Mouse (Mus musculus) embryonic facial prominence, embryonic 10.5 days (tissue): Measurements from ENCODE around the gene Cct3. TPM values are rescaled to one million over a fixed set of nuclear protein-coding genes. Genes with fewer than 3 reads are reported as not detected.
"Not testable (repeated sequence)": the region's sequence is repeated elsewhere in the genome, so short reads cannot be mapped to it uniquely, and the experiment has no call there.

Experiments
- DNase-seq: peaks from one replicate; pipeline ENCODE4 v3.0.0-alpha.2; 2017; ENCODE audit warnings: low spot score
- H3K27ac ChIP-seq: fragments of 300-500 bp; sonication (generic); replicated peaks from 2 replicates; pipeline ENCODE4 v1.5.1; 2016; ENCODE audit warnings: mild to moderate bottlenecking
- H3K27me3 ChIP-seq: fragments of 300-500 bp; sonication (generic); replicated peaks from 2 replicates; pipeline ENCODE4 v1.6.1; 2016; ENCODE audit warnings: low read depth, mild to moderate bottlenecking; ENCODE audit not compliant: poor library complexity, severe bottlenecking
- H3K36me3 ChIP-seq: fragments of 300-500 bp; sonication (generic); replicated peaks from 2 replicates; pipeline ENCODE4 v1.6.1; 2016; ENCODE audit warnings: mild to moderate bottlenecking, moderate library complexity
- H3K4me1 ChIP-seq: fragments of 300-500 bp; sonication (generic); 2 replicates; pipeline ENCODE4 v1.6.1; 2016
- H3K4me3 ChIP-seq: fragments of 300-500 bp; sonication (generic); 2 replicates; pipeline ENCODE4 v1.5.1; 2016; ENCODE audit warnings: mild to moderate bottlenecking, moderate library complexity
- H3K9me3 ChIP-seq: fragments of 300-500 bp; sonication (generic); 2 replicates; pipeline ENCODE4 v1.6.1; 2016; ENCODE audit warnings: mild to moderate bottlenecking
- WGBS: fragments of 180-500 bp; shearing (Covaris S2); methylation state at CpG from one replicate; pipeline ENCODE4 v1.1.7; 2016; 5-methylcytosine and 5-hydroxymethylcytosine counted together
- polyA plus RNA-seq: library from polyadenylated mRNA; unstranded; fragments of >200 nt; fragmentation: Nextera tagmentation; extraction: Ambion mirVana; gene quantifications from 2 replicates; pipeline ENCODE4 v1.2.1, GENCODE M21; 2016

Gene Cct3
- polyA plus RNA-seq, 1 experiment from 2014 or later, result 862 TPM

- Histone ChIP-seq H3K27ac (no peak overlapping the region), H3K27me3 (no peaks in the 10 kb centered on the region), H3K36me3 (peaks cover 100% of the 10 kb centered on the region), H3K4me1 (no peaks in the 10 kb centered on the region), H3K4me3 (no peak overlapping the region), H3K9me3 (no peaks in the 10 kb centered on the region)
- no peak for DNase-seq
- WGBS, result 92% methylated on average over 9 of the region's 9 CpGs
Observed at GRCm38 (mm10) chr3:88352907-88353306, 56.0 kb downstream of the Cct3 start.

- Histone ChIP-seq H3K27ac (no peak overlapping the region), H3K9me3 (no peaks in the 10 kb centered on the region), H3K36me3 (peaks cover 100% of the 10 kb centered on the region), H3K4me3 (no peak overlapping the region), H3K4me1 (peaks cover 10% of the 10 kb centered on the region), H3K27me3 (no peaks in the 10 kb centered on the region)
- no peak for DNase-seq
- WGBS, result 95% methylated on average over 8 of the region's 8 CpGs
Observed at GRCm38 (mm10) chr3:88354396-88355165, 57.7 kb downstream of the Cct3 start.

GRCm38 (mm10) chr3:88359584-88359983, 62.7 kb downstream of the Cct3 start:
- peaks cover 13% of the 10 kb centered on the region for H3K27me3 ChIP-seq
- no peak overlapping the region for H3K4me3 ChIP-seq
- H3K27ac ChIP-seq, result peak overlapping the region; percentile 36; the same call in 1 of the 2 replicates
- H3K36me3 ChIP-seq, result peaks cover 91% of the 10 kb centered on the region
- 68% methylated on average over 5 of the region's 5 CpGs for WGBS
- no peaks in the 10 kb centered on the region for H3K9me3 ChIP-seq
- peaks cover 44% of the 10 kb centered on the region for H3K4me1 ChIP-seq
- no peak for DNase-seq

GRCm38 (mm10) chr3:88359989-88360388, 63.1 kb downstream of the Cct3 start:
- peak overlapping the region; percentile 36; the same call in 1 of the 2 replicates for H3K27ac ChIP-seq
- peaks cover 48% of the 10 kb centered on the region for H3K4me1 ChIP-seq
- H3K4me3 ChIP-seq, result no peak overlapping the region; the same call in 1 of the 2 replicates
- no peak for DNase-seq
- H3K9me3 ChIP-seq, result no peaks in the 10 kb centered on the region
- peaks cover 87% of the 10 kb centered on the region for H3K36me3 ChIP-seq
- WGBS, result 57% methylated on average over 3 of the region's 3 CpGs
- peaks cover 17% of the 10 kb centered on the region for H3K27me3 ChIP-seq

DNA sequence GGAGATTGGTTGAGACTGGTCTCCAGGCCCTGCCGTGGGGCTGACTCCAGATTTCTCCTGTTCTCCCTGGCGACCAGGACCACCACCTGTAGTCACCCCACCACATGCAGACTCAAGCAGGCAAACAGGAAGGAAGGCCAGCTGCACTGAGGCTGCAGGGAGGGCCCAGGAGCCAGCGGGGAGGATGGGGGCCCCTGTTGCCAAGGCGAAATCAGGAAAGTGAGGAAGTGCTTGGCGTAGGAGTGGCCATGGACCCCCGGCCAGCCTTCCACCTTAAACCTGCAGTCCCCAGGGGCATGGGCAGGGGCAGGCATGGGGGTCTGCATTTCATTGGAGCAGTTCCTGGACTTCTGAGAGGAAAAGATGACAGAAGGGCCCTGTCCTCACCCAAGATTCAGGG, 64.2 kb downstream of the Cct3 start:
- 75% methylated on average over 6 of the region's 6 CpGs for WGBS
- Histone ChIP-seq H3K27ac (0 out of 2 replicates have a peak overlapping the region, but pooled peaks have one; percentile 36), H3K4me3 (no peak overlapping the region), H3K4me1 (peaks cover 55% of the 10 kb centered on the region), H3K36me3 (peaks cover 76% of the 10 kb centered on the region), H3K27me3 (peaks cover 28% of the 10 kb centered on the region), H3K9me3 (no peaks in the 10 kb centered on the region)
- no peak for DNase-seq

- Histone ChIP-seq H3K36me3 (peaks cover 69% of the 10 kb centered on the region), H3K9me3 (no peaks in the 10 kb centered on the region), H3K27ac (no peak overlapping the region), H3K4me3 (no peak overlapping the region), H3K4me1 (peaks cover 56% of the 10 kb centered on the region), H3K27me3 (peaks cover 34% of the 10 kb centered on the region)
- 86% methylated on average over 2 of the region's 2 CpGs for WGBS
- no peak for DNase-seq
Observed at GRCm38 (mm10) chr3:88361612-88362313, 64.8 kb downstream of the Cct3 start.

GRCm38 (mm10) chr3:88363700-88364099, 66.8 kb downstream of the Cct3 start:
- H3K27me3 ChIP-seq, result peaks cover 42% of the 10 kb centered on the region
- H3K36me3 ChIP-seq, result peaks cover 50% of the 10 kb centered on the region
- H3K4me3 ChIP-seq, result no peak overlapping the region
- DNase-seq, result no peak
- no peak overlapping the region for H3K27ac ChIP-seq
- H3K9me3 ChIP-seq, result no peaks in the 10 kb centered on the region
- peaks cover 60% of the 10 kb centered on the region for H3K4me1 ChIP-seq
- 57% methylated on average over 4 of the region's 4 CpGs for WGBS

- no peak within 1 kb of the TSS; the same call in 1 of the 2 replicates for H3K27ac ChIP-seq
- H3K4me3 ChIP-seq, result peak within 1 kb of the TSS; percentile 33
- peaks cover 54% of the 10 kb centered on the region for H3K4me1 ChIP-seq
- no peaks in the 10 kb centered on the region for H3K9me3 ChIP-seq
- H3K36me3 ChIP-seq, result peaks cover 44% of the 10 kb centered on the region
- peaks cover 42% of the 10 kb centered on the region for H3K27me3 ChIP-seq
- WGBS, result 2% methylated on average over 16 of the region's 16 CpGs
- peak; percentile 67 for DNase-seq
Observed at GRCm38 (mm10) chr3:88364337-88364736, 67.4 kb downstream of the Cct3 start, which contains the start of gene Paqr6. Paqr6 (plus strand) TSS chr3:88364584.

- peaks cover 42% of the 10 kb centered on the region for H3K27me3 ChIP-seq
- H3K27ac ChIP-seq, result no peak overlapping the region
- no peak overlapping the region for H3K4me3 ChIP-seq
- peaks cover 39% of the 10 kb centered on the region for H3K4me1 ChIP-seq
- no peak for DNase-seq
- peaks cover 12% of the 10 kb centered on the region for H3K9me3 ChIP-seq
- WGBS, result 35% methylated on average over 34 of the region's 34 CpGs
- H3K36me3 ChIP-seq, result peaks cover 29% of the 10 kb centered on the region
Observed at GRCm38 (mm10) chr3:88365705-88366361, 68.9 kb downstream of the Cct3 start.

- DNase-seq, result peak; percentile 52
- 5% methylated on average over 22 of the region's 22 CpGs for WGBS
- not testable (repeated sequence) for H3K27ac ChIP-seq
- H3K9me3 ChIP-seq, result peaks cover 12% of the 10 kb centered on the region
- peaks cover 31% of the 10 kb centered on the region for H3K4me1 ChIP-seq
- H3K4me3 ChIP-seq, result peak overlapping the region; percentile 45; the same call in 1 of the 2 replicates
- peaks cover 18% of the 10 kb centered on the region for H3K36me3 ChIP-seq
- peaks cover 42% of the 10 kb centered on the region for H3K27me3 ChIP-seq
Observed at GRCm38 (mm10) chr3:88366830-88367428, 70.0 kb downstream of the Cct3 start.

- not testable (repeated sequence) for H3K27ac ChIP-seq, H3K4me3 ChIP-seq, DNase-seq
- Histone ChIP-seq H3K9me3 (peaks cover 12% of the 10 kb centered on the region), H3K27me3 (peaks cover 42% of the 10 kb centered on the region), H3K36me3 (peaks cover 12% of the 10 kb centered on the region), H3K4me1 (peaks cover 31% of the 10 kb centered on the region)
- 57% methylated on average over 4 of the region's 7 CpGs for WGBS
Observed at GRCm38 (mm10) chr3:88367517-88367916, 70.6 kb downstream of the Cct3 start.

GRCm38 (mm10) chr3:88368511-88368910, 71.6 kb downstream of the Cct3 start:
- Histone ChIP-seq H3K4me1 (peaks cover 28% of the 10 kb centered on the region), H3K27me3 (peaks cover 41% of the 10 kb centered on the region), H3K9me3 (peaks cover 12% of the 10 kb centered on the region)
- not testable (repeated sequence) for H3K27ac ChIP-seq, H3K4me3 ChIP-seq, H3K36me3 ChIP-seq, DNase-seq
- 89% methylated on average over 7 of the region's 7 CpGs for whole genome bisulfite sequencing
